Mouse (Mus musculus) C2C12 (cell line): ENCODE results near the gene Stk33.

ENCODE experiments used
- CTCF ChIP-seq: IDR thresholded peaks from one replicate; pipeline ENCODE4 v1.5.1; 2011; ENCODE audit not compliant: control insufficient read depth, insufficient read depth, insufficient read length
- MAX ChIP-seq: IDR thresholded peaks from one replicate; pipeline ENCODE4 v1.6.1; 2011; ENCODE audit warnings: mild to moderate bottlenecking, control low read depth
- MYOD1 ChIP-seq: IDR thresholded peaks from one replicate; pipeline ENCODE4 v1.6.1; 2011; ENCODE audit warnings: low read depth; ENCODE audit not compliant: control insufficient read depth, insufficient read length
- USF1 ChIP-seq: IDR thresholded peaks from one replicate; pipeline ENCODE4 v1.6.1; 2011; ENCODE audit warnings: low read depth, mild to moderate bottlenecking, control low read depth, moderate library complexity

- TF ChIP-seq CTCF (no peak), MAX (no peak), USF1 (no peak), MYOD1 (no peak)
Measured at GRCm38 (mm10) chr7:109234882-109235640, 203.8 kb downstream of the Stk33 start.
